Mouse (Mus musculus) neural tube, embryonic 14.5 days (tissue): ENCODE results near the gene Krtap5-4. TPM values are rescaled to one million over a fixed set of nuclear protein-coding genes. Genes with fewer than 3 reads are reported as not detected.
"Not testable (repeated sequence)": the region's sequence is repeated elsewhere in the genome, so short reads cannot be mapped to it uniquely, and the experiment has no call there.

Source experiments
- ATAC-seq: fragments of 200-750 bp; cut with Nextera tagmentation; 2 replicates; pipeline ENCODE4 v1.8.0; 2017; ENCODE audit warnings: low read depth, mild to moderate bottlenecking, moderate TSS enrichment, moderate library complexity
- H3K27ac ChIP-seq: fragments of 300-500 bp; sonication (generic); 2 replicates; pipeline ENCODE4 v1.5.1; 2014; ENCODE audit warnings: low read depth, mild to moderate bottlenecking, control low read depth, low read length, moderate library complexity, mixed read lengths
- H3K27me3 ChIP-seq: fragments of 300-500 bp; sonication (generic); 2 replicates; pipeline ENCODE4 v1.6.1; 2014; ENCODE audit warnings: low read length; ENCODE audit not compliant: control insufficient read depth, insufficient read depth
- H3K36me3 ChIP-seq: fragments of 300-500 bp; sonication (generic); 2 replicates; pipeline ENCODE4 v1.6.1; 2014; ENCODE audit warnings: low read length, mixed read lengths; ENCODE audit not compliant: control insufficient read depth, insufficient read depth
- H3K4me1 ChIP-seq: fragments of 300-500 bp; sonication (generic); 2 replicates; pipeline ENCODE4 v1.6.1; 2014; ENCODE audit warnings: low read length; ENCODE audit not compliant: control insufficient read depth, insufficient read depth
- H3K4me2 ChIP-seq: fragments of 300-500 bp; sonication (generic); 2 replicates; pipeline ENCODE4 v1.6.1; 2014; ENCODE audit warnings: mild to moderate bottlenecking, low read depth, low read length, control low read depth
- H3K4me3 ChIP-seq: fragments of 300-500 bp; sonication (generic); 2 replicates; pipeline ENCODE4 v1.5.1; 2014; ENCODE audit warnings: low read depth, low read length, control low read depth, mixed read lengths
- H3K9ac ChIP-seq: fragments of 300-500 bp; sonication (generic); replicated peaks from 2 replicates; pipeline ENCODE4 v1.6.1; 2014; ENCODE audit warnings: low read depth, mild to moderate bottlenecking, control low read depth, low read length, mixed read lengths
- H3K9me3 ChIP-seq: fragments of 300-500 bp; sonication (generic); 2 replicates; pipeline ENCODE4 v1.6.1; 2016; ENCODE audit warnings: low read length; ENCODE audit not compliant: control insufficient read depth
- WGBS: fragments of 180-500 bp; shearing (Covaris S2); extraction: QIAGEN DNeasy Blood & Tissue Kit; methylation state at CpG from one replicate; pipeline ENCODE4 v1.1.7; 2014; 5-methylcytosine and 5-hydroxymethylcytosine counted together
- polyA plus RNA-seq: library from polyadenylated mRNA; unstranded; fragments of >200 nt; fragmentation: Nextera tagmentation; extraction: Ambion mirVana; gene quantifications from 2 replicates; pipeline ENCODE4 v1.2.1, GENCODE M21; 2014

Krtap5-4 gene
- polyA plus RNA-seq, 1 experiment from 2014 or later = not detected

GRCm38 (mm10) chr7:142317216-142317615 is 13.9 kb downstream of the Krtap5-4 start:
- H3K27ac ChIP-seq = no peak overlapping the region
- 85% methylated on average over 5 of the region's 5 CpGs for WGBS
- H3K4me2 ChIP-seq = no peak overlapping the region
- no peaks in the 10 kb centered on the region for H3K27me3 ChIP-seq
- H3K9ac ChIP-seq = no peak overlapping the region
- peaks cover 6% of the 10 kb centered on the region; the same call in 1 of the 2 replicates for H3K4me1 ChIP-seq
- H3K4me3 ChIP-seq = no peak overlapping the region
- H3K9me3 ChIP-seq = no peaks in the 10 kb centered on the region
- H3K36me3 ChIP-seq = no peaks in the 10 kb centered on the region
- no peak for ATAC-seq

GRCm38 (mm10) chr7:142319124-142319523 is 15.8 kb downstream of the Krtap5-4 start:
- Histone ChIP-seq H3K9ac (no peak overlapping the region), H3K4me3 (no peak overlapping the region), H3K4me1 (peaks cover 6% of the 10 kb centered on the region; the same call in 1 of the 2 replicates), H3K27me3 (no peaks in the 10 kb centered on the region), H3K9me3 (no peaks in the 10 kb centered on the region), H3K27ac (peak overlapping the region; percentile 30), H3K4me2 (no peak overlapping the region), H3K36me3 (no peaks in the 10 kb centered on the region)
- no peak for ATAC-seq
- 56% methylated on average over 11 of the region's 11 CpGs for WGBS

DNA sequence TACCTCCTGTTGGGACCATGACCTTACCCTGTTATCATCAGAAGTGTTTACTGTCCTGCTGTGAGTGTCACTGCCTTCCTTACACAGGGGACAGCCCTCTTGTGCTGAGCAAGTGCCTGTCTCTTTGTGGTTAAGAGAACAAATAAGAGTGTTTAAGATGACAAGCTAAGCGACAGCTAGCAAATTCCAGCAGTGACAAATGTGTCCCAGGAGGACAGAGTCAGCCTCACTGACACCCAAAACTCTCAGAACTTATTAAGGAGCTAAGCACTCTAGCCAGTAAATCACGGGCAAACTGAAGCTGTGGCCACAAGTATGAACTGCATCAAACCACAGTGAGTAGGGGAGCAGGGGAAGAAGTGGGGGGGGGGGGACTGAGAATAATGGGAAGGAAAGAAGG is 17.6 kb downstream of the Krtap5-4 start:
- no peak overlapping the region for H3K4me3 ChIP-seq
- WGBS = 29% methylated on average over 2 of the region's 2 CpGs
- H3K9ac ChIP-seq = no peak overlapping the region
- H3K27ac ChIP-seq = no peak overlapping the region
- peaks cover 6% of the 10 kb centered on the region; the same call in 1 of the 2 replicates for H3K4me1 ChIP-seq
- H3K9me3 ChIP-seq = no peaks in the 10 kb centered on the region
- no peaks in the 10 kb centered on the region for H3K36me3 ChIP-seq
- ATAC-seq = no peak
- H3K27me3 ChIP-seq = no peaks in the 10 kb centered on the region
- no peak overlapping the region for H3K4me2 ChIP-seq

DNA sequence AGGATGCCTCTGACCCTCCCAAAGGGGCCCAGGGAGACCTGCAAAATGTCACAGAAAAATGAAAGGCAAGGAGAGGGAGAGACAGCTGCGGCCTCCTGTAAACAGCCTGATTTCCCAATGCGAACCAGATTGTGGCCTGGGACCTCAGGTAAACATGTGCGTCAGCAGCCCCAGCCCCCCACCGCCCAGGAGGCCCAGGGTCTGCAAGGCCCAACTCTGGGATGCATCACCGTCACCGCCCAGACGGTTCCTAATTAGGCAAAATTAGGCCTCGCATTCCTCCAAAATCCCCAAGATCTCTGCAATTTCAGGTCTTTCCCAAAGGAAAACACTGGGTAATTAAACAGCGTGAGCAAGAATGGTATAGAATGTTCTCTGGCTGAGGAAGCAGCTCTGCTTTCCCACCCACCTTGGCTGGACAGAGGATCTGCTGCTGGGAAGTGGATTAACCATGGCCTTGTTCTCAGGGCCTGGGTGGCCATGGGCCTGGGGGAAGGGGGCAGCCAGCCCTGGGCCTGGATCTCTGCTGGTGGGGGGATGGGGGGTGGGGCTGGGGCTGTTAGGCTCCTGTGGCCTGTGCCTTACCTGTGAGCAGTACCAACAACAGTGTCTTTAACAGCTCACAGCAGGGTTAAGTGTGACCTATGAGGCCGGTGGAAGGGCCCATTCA is 18.4 kb downstream of the Krtap5-4 start:
- not testable (repeated sequence) for H3K4me1 ChIP-seq, H3K27me3 ChIP-seq, ATAC-seq, H3K4me2 ChIP-seq, H3K4me3 ChIP-seq, H3K27ac ChIP-seq, H3K9me3 ChIP-seq, H3K9ac ChIP-seq, H3K36me3 ChIP-seq
- 45% methylated on average over 4 of the region's 10 CpGs for WGBS

DNA sequence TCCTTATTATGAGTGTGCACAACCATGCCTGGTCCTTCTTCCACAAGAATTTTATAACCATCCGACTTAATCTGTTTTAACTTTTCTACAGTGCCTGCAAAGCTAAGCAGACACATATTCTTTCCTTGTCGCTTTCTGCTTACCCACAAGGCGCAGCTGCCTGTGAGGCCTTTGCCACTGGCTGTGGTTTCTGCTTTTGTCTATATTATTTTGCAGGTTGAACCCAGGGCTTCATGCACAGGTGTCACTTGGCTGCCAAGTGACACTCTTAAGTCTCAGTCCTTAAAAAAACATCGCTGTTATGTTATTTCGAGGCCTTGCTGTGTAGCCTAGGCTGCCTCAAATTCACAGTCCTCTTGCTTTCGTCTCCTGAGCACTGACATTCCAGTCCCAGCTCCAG is 19.3 kb downstream of the Krtap5-4 start:
- H3K27me3 ChIP-seq = no peaks in the 10 kb centered on the region
- H3K9ac ChIP-seq = no peak overlapping the region
- H3K4me1 ChIP-seq = peaks cover 6% of the 10 kb centered on the region; the same call in 1 of the 2 replicates
- no peaks in the 10 kb centered on the region for H3K36me3 ChIP-seq
- ATAC-seq = no peak
- H3K4me3 ChIP-seq = no peak overlapping the region
- no peak overlapping the region for H3K4me2 ChIP-seq
- WGBS = 94% methylated on average over 6 of the region's 6 CpGs
- no peaks in the 10 kb centered on the region for H3K9me3 ChIP-seq
- no peak overlapping the region for H3K27ac ChIP-seq

- ATAC-seq = no peak
- 86% methylated on average over 12 of the region's 12 CpGs for WGBS
Observed at GRCm38 (mm10) chr7:142323396-142324117, 20.2 kb downstream of the Krtap5-4 start.

GRCm38 (mm10) chr7:142326714-142327445 is 23.5 kb downstream of the Krtap5-4 start:
- no peak for ATAC-seq
- Histone ChIP-seq H3K27ac (no peak overlapping the region), H3K4me1 (no peaks in the 10 kb centered on the region), H3K9me3 (no peaks in the 10 kb centered on the region), H3K9ac (no peak overlapping the region), H3K27me3 (no peaks in the 10 kb centered on the region), H3K36me3 (no peaks in the 10 kb centered on the region), H3K4me3 (no peak overlapping the region), H3K4me2 (no peak overlapping the region)
- WGBS = 74% methylated on average over 9 of the region's 9 CpGs

More at GRCm38 (mm10) chr7:142323396-142324117, 20.2 kb downstream of the Krtap5-4 start:
- H3K4me1 ChIP-seq = peaks cover 6% of the 10 kb centered on the region; the same call in 1 of the 2 replicates
- no peaks in the 10 kb centered on the region for H3K9me3 ChIP-seq
- no peak overlapping the region for H3K4me2 ChIP-seq
- no peak overlapping the region for H3K9ac ChIP-seq
- H3K27me3 ChIP-seq = no peaks in the 10 kb centered on the region
- no peak overlapping the region for H3K4me3 ChIP-seq
- H3K36me3 ChIP-seq = no peaks in the 10 kb centered on the region
- no peak overlapping the region for H3K27ac ChIP-seq

DNA sequence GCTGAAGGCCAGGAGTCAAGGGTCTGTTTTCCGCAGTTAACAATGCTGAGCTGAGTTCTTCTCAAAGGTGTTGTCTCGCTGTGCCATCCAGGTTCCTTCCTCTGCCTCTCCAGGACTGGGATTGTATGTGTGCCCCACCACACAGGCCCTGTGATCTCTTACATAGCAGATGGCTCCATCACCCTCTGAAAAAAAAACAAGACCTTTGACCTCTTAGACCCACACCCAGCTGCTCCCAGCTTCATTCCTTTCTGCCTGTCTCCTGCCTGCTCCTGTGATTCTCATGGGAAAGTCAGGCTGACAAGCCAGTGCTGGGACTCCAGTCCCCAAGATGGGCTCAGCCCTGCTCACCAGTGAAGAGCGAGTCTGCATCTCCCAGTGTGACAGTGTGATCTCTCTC is 25.2 kb downstream of the Krtap5-4 start:
- Histone ChIP-seq H3K27me3 (no peaks in the 10 kb centered on the region), H3K36me3 (no peaks in the 10 kb centered on the region), H3K4me3 (no peak overlapping the region), H3K9ac (no peak overlapping the region), H3K9me3 (no peaks in the 10 kb centered on the region), H3K4me2 (no peak overlapping the region), H3K4me1 (no peaks in the 10 kb centered on the region), H3K27ac (no peak overlapping the region)
- no peak for ATAC-seq
- WGBS = 67% methylated on average over 3 of the region's 3 CpGs

- Histone ChIP-seq H3K9ac (no peak overlapping the region), H3K27me3 (no peaks in the 10 kb centered on the region), H3K4me1 (no peaks in the 10 kb centered on the region), H3K4me3 (no peak overlapping the region), H3K27ac (no peak overlapping the region), H3K36me3 (no peaks in the 10 kb centered on the region), H3K4me2 (no peak overlapping the region), H3K9me3 (no peaks in the 10 kb centered on the region)
- WGBS = 74% methylated on average over 9 of the region's 9 CpGs
- no peak for ATAC-seq
Observed at GRCm38 (mm10) chr7:142330271-142330724, 26.9 kb downstream of the Krtap5-4 start.
